Mouse (Mus musculus): ENCODE results near the gene Slc30a4. TPM values are rescaled to one million over a fixed set of nuclear protein-coding genes. Genes with fewer than 3 reads are reported as not detected.

Gene Slc30a4
- polyA plus RNA-seq, 1 experiment from 2014 or later: 4.4 TPM

- Histone ChIP-seq H3K36me3 (ENCODE audit: poor library complexity, severe bottlenecking) (no peaks in the 10 kb centered on the region), H3K4me1 (no peaks in the 10 kb centered on the region), H3K4me3 (no peak overlapping the region), H3K27ac (no peak overlapping the region), H3K27me3 (no peaks in the 10 kb centered on the region), H3K9ac (no peak overlapping the region), H3K9me3 (replicated peaks) (no peaks in the 10 kb centered on the region), H3K4me2 (no peak overlapping the region)
- 79% methylated on average over 3 of the region's 3 CpGs for WGBS
- ATAC-seq: no peak
Measured at GRCm38 (mm10) chr2:122711911-122712310, 9.4 kb upstream of the Slc30a4 start.

- Histone ChIP-seq H3K4me1 (no peaks in the 10 kb centered on the region), H3K36me3 (ENCODE audit: poor library complexity, severe bottlenecking) (no peaks in the 10 kb centered on the region), H3K27me3 (0 out of 2 replicates have a peak, but pooled peaks cover under 1% of the 10 kb centered on the region), H3K27ac (no peak overlapping the region), H3K9me3 (replicated peaks) (no peaks in the 10 kb centered on the region), H3K4me3 (no peak overlapping the region), H3K4me2 (no peak overlapping the region), H3K9ac (no peak overlapping the region)
- 81% methylated on average over 1 of the region's 1 CpGs for WGBS
- no peak for ATAC-seq
Measured at GRCm38 (mm10) chr2:122709156-122709555, 6.7 kb upstream of the Slc30a4 start.

GRCm38 (mm10) chr2:122708080-122708479 lies 5.6 kb upstream of the Slc30a4 start:
- Histone ChIP-seq H3K4me3 (no peak overlapping the region), H3K36me3 (ENCODE audit: poor library complexity, severe bottlenecking) (no peaks in the 10 kb centered on the region)
- ATAC-seq: no peak

GRCm38 (mm10) chr2:122704572-122704971 lies 2.1 kb upstream of the Slc30a4 start:
- ATAC-seq: no peak

More at GRCm38 (mm10) chr2:122708080-122708479, 5.6 kb upstream of the Slc30a4 start:
- peaks cover 3% of the 10 kb centered on the region; the same call in 1 of the 2 replicates for H3K27me3 ChIP-seq
- H3K9me3 ChIP-seq (replicated peaks): no peaks in the 10 kb centered on the region
- no peak overlapping the region for H3K27ac ChIP-seq
- no peak overlapping the region for H3K9ac ChIP-seq
- no peak overlapping the region for H3K4me2 ChIP-seq
- no peaks in the 10 kb centered on the region for H3K4me1 ChIP-seq
- 65% methylated on average over 3 of the region's 3 CpGs for WGBS

GRCm38 (mm10) chr2:122701871-122702180 lies 637 bp downstream of the Slc30a4 start:
- no peak overlapping the region for H3K27ac ChIP-seq
- peak overlapping the region; percentile 84 for H3K9ac ChIP-seq
- under 1% methylated on average over 15 of the region's 15 CpGs for WGBS
- H3K36me3 ChIP-seq (ENCODE audit: poor library complexity, severe bottlenecking): no peaks in the 10 kb centered on the region
- H3K9me3 ChIP-seq (replicated peaks): no peaks in the 10 kb centered on the region
- peaks cover 17% of the 10 kb centered on the region for H3K4me1 ChIP-seq
- peak overlapping the region; percentile 70 for H3K4me3 ChIP-seq
- ATAC-seq: no peak
- H3K27me3 ChIP-seq: peaks cover 3% of the 10 kb centered on the region; the same call in 1 of the 2 replicates
- H3K4me2 ChIP-seq: peak overlapping the region; percentile 91

More at GRCm38 (mm10) chr2:122704572-122704971, 2.1 kb upstream of the Slc30a4 start:
- Histone ChIP-seq H3K9me3 (replicated peaks) (no peaks in the 10 kb centered on the region), H3K4me3 (no peak overlapping the region), H3K9ac (no peak overlapping the region), H3K36me3 (ENCODE audit: poor library complexity, severe bottlenecking) (no peaks in the 10 kb centered on the region), H3K4me2 (no peak overlapping the region), H3K27ac (no peak overlapping the region), H3K27me3 (peaks cover 3% of the 10 kb centered on the region; the same call in 1 of the 2 replicates), H3K4me1 (peaks cover 17% of the 10 kb centered on the region)
- WGBS: 83% methylated on average over 2 of the region's 2 CpGs

- H3K4me2 ChIP-seq: peak overlapping the region; percentile 91
- H3K9me3 ChIP-seq (replicated peaks): no peaks in the 10 kb centered on the region
- WGBS: 69% methylated on average over 8 of the region's 8 CpGs
- no peak for ATAC-seq
- no peak overlapping the region; the same call in 1 of the 2 replicates for H3K9ac ChIP-seq
- H3K27me3 ChIP-seq: peaks cover 3% of the 10 kb centered on the region; the same call in 1 of the 2 replicates
- H3K4me1 ChIP-seq: peaks cover 17% of the 10 kb centered on the region
- no peaks in the 10 kb centered on the region for H3K36me3 ChIP-seq (ENCODE audit: poor library complexity, severe bottlenecking)
- peak overlapping the region; percentile 70 for H3K4me3 ChIP-seq
- no peak overlapping the region for H3K27ac ChIP-seq
Measured at GRCm38 (mm10) chr2:122701012-122701411, 1.5 kb downstream of the Slc30a4 start.

GRCm38 (mm10) chr2:122697526-122697925 lies 4.9 kb downstream of the Slc30a4 start:
- Histone ChIP-seq H3K36me3 (ENCODE audit: poor library complexity, severe bottlenecking) (no peaks in the 10 kb centered on the region), H3K9me3 (replicated peaks) (no peaks in the 10 kb centered on the region), H3K4me1 (peaks cover 17% of the 10 kb centered on the region), H3K9ac (no peak overlapping the region), H3K4me2 (no peak overlapping the region), H3K27me3 (no peaks in the 10 kb centered on the region), H3K4me3 (no peak overlapping the region), H3K27ac (no peak overlapping the region)
- ATAC-seq: no peak
- 85% methylated on average over 2 of the region's 2 CpGs for WGBS

GRCm38 (mm10) chr2:122686665-122687064 lies 15.8 kb downstream of the Slc30a4 start:
- H3K36me3 ChIP-seq (ENCODE audit: poor library complexity, severe bottlenecking): peaks cover 6% of the 10 kb centered on the region; the same call in 1 of the 2 replicates
- no peaks in the 10 kb centered on the region for H3K4me1 ChIP-seq
- no peak overlapping the region for H3K27ac ChIP-seq
- peaks cover 6% of the 10 kb centered on the region for H3K9me3 ChIP-seq (replicated peaks)
- H3K27me3 ChIP-seq: no peaks in the 10 kb centered on the region
- no peak overlapping the region for H3K4me2 ChIP-seq
- no peak overlapping the region for H3K9ac ChIP-seq
- H3K4me3 ChIP-seq: no peak overlapping the region
- 83% methylated on average over 6 of the region's 6 CpGs for WGBS
- ATAC-seq: no peak

GRCm38 (mm10) chr2:122683641-122684040 lies 18.8 kb downstream of the Slc30a4 start:
- Histone ChIP-seq H3K4me2 (no peak overlapping the region), H3K9ac (no peak overlapping the region), H3K4me3 (no peak overlapping the region), H3K9me3 (replicated peaks) (peaks cover 10% of the 10 kb centered on the region), H3K27me3 (no peaks in the 10 kb centered on the region), H3K27ac (no peak overlapping the region), H3K36me3 (ENCODE audit: poor library complexity, severe bottlenecking) (peaks cover 6% of the 10 kb centered on the region; the same call in 1 of the 2 replicates), H3K4me1 (no peaks in the 10 kb centered on the region)
- no peak for ATAC-seq
- 74% methylated on average over 1 of the region's 1 CpGs for WGBS

- Histone ChIP-seq H3K27me3 (no peaks in the 10 kb centered on the region), H3K36me3 (ENCODE audit: poor library complexity, severe bottlenecking) (peaks cover 6% of the 10 kb centered on the region; the same call in 1 of the 2 replicates), H3K27ac (no peak overlapping the region), H3K9ac (no peak overlapping the region), H3K4me2 (no peak overlapping the region), H3K4me3 (no peak overlapping the region), H3K4me1 (no peaks in the 10 kb centered on the region), H3K9me3 (replicated peaks) (peaks cover 10% of the 10 kb centered on the region)
- no peak for ATAC-seq
- WGBS: 91% methylated on average over 2 of the region's 2 CpGs
Measured at GRCm38 (mm10) chr2:122682520-122682919, 19.9 kb downstream of the Slc30a4 start.

GRCm38 (mm10) chr2:122681379-122682137 lies 20.9 kb downstream of the Slc30a4 start:
- no peak for ATAC-seq
- WGBS: 85% methylated on average over 5 of the region's 5 CpGs

GRCm38 (mm10) chr2:122675126-122675525 lies 27.3 kb downstream of the Slc30a4 start:
- Histone ChIP-seq H3K36me3 (ENCODE audit: poor library complexity, severe bottlenecking) (no peaks in the 10 kb centered on the region), H3K9me3 (replicated peaks) (no peaks in the 10 kb centered on the region), H3K27me3 (no peaks in the 10 kb centered on the region), H3K27ac (no peak overlapping the region), H3K4me3 (no peak overlapping the region), H3K4me2 (no peak overlapping the region), H3K9ac (no peak overlapping the region), H3K4me1 (no peaks in the 10 kb centered on the region)
- ATAC-seq: no peak
- 92% methylated on average over 2 of the region's 2 CpGs for WGBS

More at GRCm38 (mm10) chr2:122681379-122682137, 20.9 kb downstream of the Slc30a4 start:
- Histone ChIP-seq H3K9ac (no peak overlapping the region), H3K4me3 (no peak overlapping the region), H3K4me1 (no peaks in the 10 kb centered on the region), H3K36me3 (ENCODE audit: poor library complexity, severe bottlenecking) (peaks cover 6% of the 10 kb centered on the region; the same call in 1 of the 2 replicates), H3K4me2 (no peak overlapping the region), H3K27ac (no peak overlapping the region), H3K9me3 (replicated peaks) (peaks cover 10% of the 10 kb centered on the region), H3K27me3 (no peaks in the 10 kb centered on the region)
